Mouse (Mus musculus) embryonic facial prominence, embryonic 10.5 days (tissue): Measurements from ENCODE around the gene Slc45a1. TPM values are rescaled to one million over a fixed set of nuclear protein-coding genes. Genes with fewer than 3 reads are reported as not detected.

Source experiments
- DNase-seq: peaks from one replicate; pipeline ENCODE4 v3.0.0-alpha.2; 2017; ENCODE audit warnings: low spot score
- H3K27ac ChIP-seq: fragments of 300-500 bp; sonication (generic); replicated peaks from 2 replicates; pipeline ENCODE4 v1.5.1; 2016; ENCODE audit warnings: mild to moderate bottlenecking
- H3K27me3 ChIP-seq: fragments of 300-500 bp; sonication (generic); replicated peaks from 2 replicates; pipeline ENCODE4 v1.6.1; 2016; ENCODE audit warnings: low read depth, mild to moderate bottlenecking; ENCODE audit not compliant: poor library complexity, severe bottlenecking
- H3K36me3 ChIP-seq: fragments of 300-500 bp; sonication (generic); replicated peaks from 2 replicates; pipeline ENCODE4 v1.6.1; 2016; ENCODE audit warnings: mild to moderate bottlenecking, moderate library complexity
- H3K4me1 ChIP-seq: fragments of 300-500 bp; sonication (generic); 2 replicates; pipeline ENCODE4 v1.6.1; 2016
- H3K4me3 ChIP-seq: fragments of 300-500 bp; sonication (generic); 2 replicates; pipeline ENCODE4 v1.5.1; 2016; ENCODE audit warnings: mild to moderate bottlenecking, moderate library complexity
- H3K9me3 ChIP-seq: fragments of 300-500 bp; sonication (generic); 2 replicates; pipeline ENCODE4 v1.6.1; 2016; ENCODE audit warnings: mild to moderate bottlenecking
- WGBS: fragments of 180-500 bp; shearing (Covaris S2); methylation state at CpG from one replicate; pipeline ENCODE4 v1.1.7; 2016; 5-methylcytosine and 5-hydroxymethylcytosine counted together
- polyA plus RNA-seq: library from polyadenylated mRNA; unstranded; fragments of >200 nt; fragmentation: Nextera tagmentation; extraction: Ambion mirVana; gene quantifications from 2 replicates; pipeline ENCODE4 v1.2.1, GENCODE M21; 2016

The Slc45a1 gene
- polyA plus RNA-seq, 1 experiment from 2014 or later = 1.4 TPM

GRCm38 (mm10) chr4:150594298-150594829 is 57.6 kb downstream of the Slc45a1 start:
- Histone ChIP-seq H3K27ac (no peak overlapping the region), H3K27me3 (no peaks in the 10 kb centered on the region), H3K36me3 (no peaks in the 10 kb centered on the region), H3K4me3 (no peak overlapping the region), H3K4me1 (peaks cover 45% of the 10 kb centered on the region), H3K9me3 (no peaks in the 10 kb centered on the region)
- DNase-seq = no peak
- WGBS = 93% methylated on average over 4 of the region's 4 CpGs

GRCm38 (mm10) chr4:150593473-150594217 is 58.3 kb downstream of the Slc45a1 start:
- Histone ChIP-seq H3K27me3 (no peaks in the 10 kb centered on the region), H3K4me3 (no peak overlapping the region), H3K9me3 (no peaks in the 10 kb centered on the region), H3K36me3 (no peaks in the 10 kb centered on the region), H3K27ac (no peak overlapping the region), H3K4me1 (peaks cover 45% of the 10 kb centered on the region)
- WGBS = 81% methylated on average over 4 of the region's 4 CpGs
- no peak for DNase-seq

- H3K27me3 ChIP-seq = no peaks in the 10 kb centered on the region
- WGBS = 87% methylated on average over 6 of the region's 6 CpGs
- no peak for DNase-seq
- H3K27ac ChIP-seq = peak overlapping the region; percentile 48
- no peak overlapping the region for H3K4me3 ChIP-seq
- H3K4me1 ChIP-seq = peaks cover 53% of the 10 kb centered on the region
- H3K9me3 ChIP-seq = no peaks in the 10 kb centered on the region
- H3K36me3 ChIP-seq = no peaks in the 10 kb centered on the region
Observed at GRCm38 (mm10) chr4:150592087-150592486, 59.9 kb downstream of the Slc45a1 start.

GRCm38 (mm10) chr4:150591602-150592001 is 60.4 kb downstream of the Slc45a1 start:
- H3K4me3 ChIP-seq = no peak overlapping the region
- H3K9me3 ChIP-seq = no peaks in the 10 kb centered on the region
- H3K27me3 ChIP-seq = no peaks in the 10 kb centered on the region
- H3K36me3 ChIP-seq = no peaks in the 10 kb centered on the region
- WGBS = 71% methylated on average over 4 of the region's 4 CpGs
- H3K4me1 ChIP-seq = peaks cover 58% of the 10 kb centered on the region
- H3K27ac ChIP-seq = 0 out of 2 replicates have a peak overlapping the region, but pooled peaks have one; percentile 12
- no peak for DNase-seq

- no peak for DNase-seq
- H3K9me3 ChIP-seq = no peaks in the 10 kb centered on the region
- no peaks in the 10 kb centered on the region for H3K27me3 ChIP-seq
- H3K4me3 ChIP-seq = no peak overlapping the region
- 47% methylated on average over 3 of the region's 3 CpGs for WGBS
- no peak overlapping the region for H3K27ac ChIP-seq
- H3K36me3 ChIP-seq = no peaks in the 10 kb centered on the region
- H3K4me1 ChIP-seq = peaks cover 61% of the 10 kb centered on the region
Observed at GRCm38 (mm10) chr4:150590621-150591282, 61.2 kb downstream of the Slc45a1 start.

GRCm38 (mm10) chr4:150588300-150588621 is 63.7 kb downstream of the Slc45a1 start:
- Histone ChIP-seq H3K4me1 (peaks cover 71% of the 10 kb centered on the region), H3K27ac (no peak overlapping the region), H3K9me3 (no peaks in the 10 kb centered on the region), H3K36me3 (peaks cover 4% of the 10 kb centered on the region; the same call in 1 of the 2 replicates), H3K4me3 (no peak overlapping the region), H3K27me3 (no peaks in the 10 kb centered on the region)
- WGBS = 93% methylated on average over 2 of the region's 2 CpGs
- no peak for DNase-seq

GRCm38 (mm10) chr4:150587597-150588299 is 64.2 kb downstream of the Slc45a1 start:
- no peak for DNase-seq
- Histone ChIP-seq H3K4me3 (no peak overlapping the region), H3K27ac (no peak overlapping the region), H3K4me1 (peaks cover 73% of the 10 kb centered on the region), H3K36me3 (peaks cover 4% of the 10 kb centered on the region; the same call in 1 of the 2 replicates), H3K9me3 (no peaks in the 10 kb centered on the region), H3K27me3 (no peaks in the 10 kb centered on the region)
- 86% methylated on average over 8 of the region's 8 CpGs for WGBS

- peaks cover 66% of the 10 kb centered on the region for H3K4me1 ChIP-seq
- H3K4me3 ChIP-seq = no peak overlapping the region
- WGBS = 91% methylated on average over 5 of the region's 5 CpGs
- no peaks in the 10 kb centered on the region for H3K27me3 ChIP-seq
- no peaks in the 10 kb centered on the region for H3K9me3 ChIP-seq
- H3K36me3 ChIP-seq = peaks cover 4% of the 10 kb centered on the region; the same call in 1 of the 2 replicates
- H3K27ac ChIP-seq = no peak overlapping the region
- no peak for DNase-seq
Observed at GRCm38 (mm10) chr4:150586275-150586674, 65.7 kb downstream of the Slc45a1 start.

- H3K4me3 ChIP-seq = no peak overlapping the region
- H3K27me3 ChIP-seq = no peaks in the 10 kb centered on the region
- H3K4me1 ChIP-seq = peaks cover 62% of the 10 kb centered on the region
- H3K9me3 ChIP-seq = no peaks in the 10 kb centered on the region
- no peak for DNase-seq
- peaks cover 9% of the 10 kb centered on the region for H3K36me3 ChIP-seq
- no peak overlapping the region for H3K27ac ChIP-seq
- WGBS = 90% methylated on average over 2 of the region's 2 CpGs
Observed at GRCm38 (mm10) chr4:150585800-150586199, 66.2 kb downstream of the Slc45a1 start.

- no peaks in the 10 kb centered on the region for H3K9me3 ChIP-seq
- no peaks in the 10 kb centered on the region for H3K27me3 ChIP-seq
- H3K4me3 ChIP-seq = no peak overlapping the region
- WGBS = 73% methylated on average over 3 of the region's 3 CpGs
- peaks cover 18% of the 10 kb centered on the region for H3K36me3 ChIP-seq
- H3K4me1 ChIP-seq = peaks cover 44% of the 10 kb centered on the region
- peak overlapping the region; percentile 61 for H3K27ac ChIP-seq
- DNase-seq = no peak
Observed at GRCm38 (mm10) chr4:150583777-150584135, 68.2 kb downstream of the Slc45a1 start.

GRCm38 (mm10) chr4:150582966-150583776 is 68.8 kb downstream of the Slc45a1 start:
- H3K4me1 ChIP-seq = peaks cover 44% of the 10 kb centered on the region
- no peak overlapping the region for H3K4me3 ChIP-seq
- no peaks in the 10 kb centered on the region for H3K9me3 ChIP-seq
- 63% methylated on average over 13 of the region's 13 CpGs for WGBS
- no peaks in the 10 kb centered on the region for H3K27me3 ChIP-seq
- H3K36me3 ChIP-seq = peaks cover 20% of the 10 kb centered on the region
- peak overlapping the region; percentile 61 for H3K27ac ChIP-seq
- DNase-seq = no peak
